Mouse (Mus musculus) heart, postnatal 4 days (tissue): ENCODE results near the gene Pxn. TPM values are rescaled to one million over a fixed set of nuclear protein-coding genes. Genes with fewer than 3 reads are reported as not detected.
A peak's percentile ranks its signal among the peaks of the same experiment; 100 is the strongest.

Experiments
- DNase-seq: peaks from one replicate; pipeline ENCODE4 v3.0.0; 2021
- total RNA-seq, 2 experiments: library from RNA; stranded (reverse); gene quantifications; 2 replicates each; pipeline ENCODE4 v1.2.3; 2021

Gene Pxn
- 10 to 100 TPM; 62.9 to 66.0 TPM for total RNA-seq

DNA sequence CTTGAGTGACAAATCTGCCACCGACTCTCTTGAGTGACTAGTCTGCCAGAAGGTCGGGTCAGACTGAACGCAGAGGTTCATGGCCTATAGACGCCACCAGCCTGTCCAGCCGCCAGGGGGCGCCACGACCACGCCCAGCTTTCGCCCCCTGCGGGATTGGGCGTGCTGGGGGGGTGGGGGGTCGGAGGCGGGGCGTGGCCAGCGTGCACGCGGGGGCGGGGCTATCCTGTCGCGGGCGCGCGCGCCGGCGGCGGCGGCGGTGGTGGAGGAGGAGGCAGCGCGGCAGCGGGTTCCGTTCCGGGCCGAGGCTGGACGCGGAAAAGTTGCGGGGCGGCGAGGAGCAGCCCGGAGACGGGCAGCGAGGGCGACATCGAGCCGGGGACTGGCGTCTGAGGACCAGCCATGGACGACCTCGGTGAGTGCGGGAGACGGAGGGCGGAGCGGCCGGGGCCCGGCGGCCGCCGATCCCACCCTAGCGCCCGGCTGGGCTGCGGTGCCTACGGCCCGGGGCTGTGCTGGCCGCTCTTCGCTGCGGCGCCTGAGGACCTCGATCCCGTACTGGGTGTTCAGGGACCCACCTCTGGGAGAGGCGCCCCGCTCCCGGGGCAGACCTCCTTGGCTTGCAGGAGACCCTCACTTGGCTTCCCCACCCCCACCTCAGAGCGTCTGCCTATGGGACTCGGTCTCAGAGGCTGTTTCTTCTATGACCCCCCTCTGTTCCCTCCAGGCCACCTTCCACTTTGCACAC is at the start of gene Pxn:
TSS of gene Pxn (plus strand) at position 223 of the 748 bp plus-strand sequence.
- peak; percentile 97 for DNase-seq

DNA sequence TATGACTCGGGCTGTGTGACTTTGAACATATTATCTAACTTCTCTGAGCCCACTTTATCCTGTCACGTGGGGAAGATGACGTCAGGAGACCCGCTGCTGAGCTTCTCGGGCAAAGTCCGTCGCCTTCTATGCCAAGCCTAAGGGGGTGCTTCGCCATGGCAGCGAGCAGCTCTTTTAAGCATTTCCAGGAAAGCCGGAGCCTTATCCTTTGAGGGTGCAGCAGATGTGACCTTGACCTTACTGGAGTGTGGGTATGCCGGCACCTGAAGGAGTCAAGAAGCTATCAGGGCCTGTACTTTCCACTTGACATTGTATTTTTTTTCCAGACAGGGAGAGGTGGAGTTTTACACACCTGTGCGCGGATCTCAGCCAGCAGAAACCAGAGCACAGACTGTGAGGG is 47.6 kb upstream of the Pxn start:
- DNase-seq = no peak

DNA sequence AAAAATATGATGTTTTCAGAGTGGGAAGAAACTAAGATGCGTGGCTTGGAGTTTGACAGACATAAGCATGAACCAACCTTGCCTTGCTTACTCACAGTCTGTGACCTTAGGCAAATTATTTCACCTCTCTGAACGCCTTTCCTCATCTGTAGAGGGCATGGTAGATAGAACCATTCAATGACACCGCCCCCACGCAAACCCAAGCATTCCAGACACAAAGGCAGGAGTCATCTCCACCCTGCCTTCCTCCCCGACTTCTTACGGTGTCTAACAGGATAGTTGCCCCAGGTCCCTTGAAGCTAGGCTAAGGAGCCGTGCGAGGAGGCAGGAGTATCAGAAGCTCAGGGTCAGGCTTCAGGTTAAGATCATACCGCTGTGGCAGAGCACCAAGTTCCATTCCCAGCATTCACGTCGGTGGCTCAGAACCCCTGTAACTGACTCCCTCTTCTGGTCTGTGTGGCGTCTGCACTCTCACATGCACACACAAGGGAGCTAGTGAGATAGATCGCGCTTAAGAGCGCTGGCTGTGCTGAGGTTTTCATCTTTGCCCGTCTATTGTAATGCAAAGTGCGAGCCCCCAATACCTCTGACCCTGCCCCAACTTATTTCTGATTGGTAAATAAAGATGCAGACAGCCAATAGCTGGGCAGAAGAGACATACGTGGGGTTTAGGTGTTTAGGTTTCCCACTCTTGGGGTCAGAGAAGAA is 41.9 kb upstream of the Pxn start:
- DNase-seq = no peak

DNA sequence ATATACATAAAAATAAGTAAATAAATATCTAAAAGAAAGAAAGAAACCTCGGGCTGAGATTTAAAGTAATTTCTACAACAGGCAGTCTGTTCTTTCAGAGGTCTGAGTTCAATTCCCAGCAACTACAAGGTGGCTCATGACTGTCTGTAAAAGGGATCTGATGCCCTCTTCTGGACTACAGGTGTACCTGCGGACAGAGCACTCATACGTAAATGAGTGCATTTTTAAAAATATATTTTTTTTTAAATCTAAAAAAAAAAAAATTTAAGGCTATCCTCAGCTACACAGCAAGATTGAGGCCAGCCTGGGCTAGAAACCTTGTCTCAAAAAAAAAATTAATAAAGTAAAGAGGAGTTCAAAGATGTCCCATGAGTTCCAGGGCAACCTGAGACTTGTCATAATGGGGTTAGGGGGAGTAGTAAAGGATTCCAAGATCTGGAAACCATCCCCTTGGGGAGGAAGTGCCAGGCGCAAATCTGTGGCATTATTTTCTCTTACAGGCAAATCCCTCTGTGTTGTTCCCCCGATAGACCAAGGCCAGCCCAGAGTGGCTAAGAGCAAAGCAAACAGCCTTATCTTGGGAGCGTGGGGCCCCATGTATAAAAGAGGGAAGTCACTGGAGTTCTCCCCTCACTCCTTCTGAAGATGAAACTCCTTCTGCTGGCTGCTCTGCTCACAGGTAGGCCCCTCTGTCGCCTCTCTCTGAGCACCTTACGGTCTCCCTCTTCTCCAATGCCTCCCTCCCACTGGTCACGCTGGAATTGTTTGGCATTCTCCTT is 40.6 kb upstream of the Pxn start, which contains the start of gene Pla2g1b:
TSS of gene Pla2g1b (plus strand) at position 621 of the 779 bp plus-strand sequence.
- DNase-seq = no peak

DNA sequence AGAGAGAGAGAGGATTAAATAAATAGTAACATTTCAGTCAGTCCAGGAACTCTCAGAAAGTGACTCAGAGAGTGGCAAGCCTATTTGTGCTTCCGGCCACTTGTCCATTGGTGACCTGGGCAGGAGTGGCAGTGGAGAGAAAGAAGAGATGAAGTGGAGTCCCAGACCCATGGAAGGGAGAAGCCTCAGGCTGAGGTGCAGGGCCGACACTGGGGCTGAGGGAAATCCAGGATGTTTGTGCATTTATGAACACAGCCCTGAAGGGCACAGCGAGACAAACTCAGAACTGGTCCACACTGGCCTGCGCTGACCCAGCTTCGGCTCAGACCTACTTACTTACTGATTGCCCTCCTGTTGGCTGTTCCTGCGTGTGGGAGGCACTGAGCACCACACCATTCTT is 36.7 kb upstream of the Pxn start:
- no peak for DNase-seq

DNA sequence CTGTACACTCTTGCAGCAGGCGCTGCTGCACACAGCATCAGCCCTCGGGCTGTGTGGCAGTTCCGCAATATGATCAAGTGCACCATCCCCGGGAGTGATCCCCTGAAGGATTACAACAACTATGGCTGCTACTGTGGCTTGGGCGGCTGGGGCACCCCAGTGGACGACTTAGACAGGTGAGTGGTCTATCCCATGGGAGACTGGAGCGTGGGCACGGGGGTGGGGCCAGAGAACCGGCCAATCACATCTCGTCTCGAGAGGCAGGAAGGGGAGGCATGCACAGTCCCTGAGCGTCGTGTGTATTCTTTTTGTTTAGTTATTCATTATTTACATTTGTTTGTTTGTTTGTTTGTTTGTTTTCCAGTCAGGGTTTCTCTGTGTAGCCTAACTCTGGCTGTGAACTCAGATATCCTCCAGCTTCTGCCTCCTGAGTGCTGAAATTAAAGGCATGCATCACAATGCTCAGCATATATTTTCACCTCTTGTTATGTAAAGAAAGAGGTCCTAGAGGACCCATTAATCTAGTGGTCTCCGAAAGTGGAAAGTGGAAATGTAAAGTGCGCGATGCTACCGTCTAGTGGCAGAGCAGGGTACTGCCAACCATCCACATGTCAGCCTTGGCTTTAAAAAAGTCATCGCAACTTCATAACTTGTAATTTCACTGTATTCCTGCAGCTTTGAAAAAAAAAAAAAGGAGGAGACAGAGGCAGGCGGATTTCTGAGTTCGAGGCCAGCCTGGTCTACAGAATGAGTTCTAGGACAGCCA is 35.5 kb upstream of the Pxn start:
- peak; percentile 70 for DNase-seq

DNA sequence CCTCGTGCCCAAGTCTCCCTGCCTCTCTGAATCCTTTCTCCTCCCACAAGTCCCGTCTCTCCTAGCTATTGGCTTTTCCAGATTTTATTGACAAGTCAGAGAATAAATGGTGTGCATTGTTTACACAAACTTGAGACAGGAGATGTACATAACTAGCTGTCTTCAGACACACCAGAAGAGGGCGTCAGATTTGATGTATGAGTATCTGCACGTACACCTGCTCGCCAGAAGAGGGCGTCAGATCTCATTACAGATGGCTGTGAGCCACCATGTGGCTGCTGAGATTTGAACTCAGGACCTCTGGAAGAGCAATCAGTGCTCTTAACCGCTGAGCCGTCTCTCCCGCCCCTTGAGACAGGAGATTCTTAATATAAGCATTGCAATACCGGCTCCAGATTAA is 33.3 kb upstream of the Pxn start:
- no peak for DNase-seq

DNA sequence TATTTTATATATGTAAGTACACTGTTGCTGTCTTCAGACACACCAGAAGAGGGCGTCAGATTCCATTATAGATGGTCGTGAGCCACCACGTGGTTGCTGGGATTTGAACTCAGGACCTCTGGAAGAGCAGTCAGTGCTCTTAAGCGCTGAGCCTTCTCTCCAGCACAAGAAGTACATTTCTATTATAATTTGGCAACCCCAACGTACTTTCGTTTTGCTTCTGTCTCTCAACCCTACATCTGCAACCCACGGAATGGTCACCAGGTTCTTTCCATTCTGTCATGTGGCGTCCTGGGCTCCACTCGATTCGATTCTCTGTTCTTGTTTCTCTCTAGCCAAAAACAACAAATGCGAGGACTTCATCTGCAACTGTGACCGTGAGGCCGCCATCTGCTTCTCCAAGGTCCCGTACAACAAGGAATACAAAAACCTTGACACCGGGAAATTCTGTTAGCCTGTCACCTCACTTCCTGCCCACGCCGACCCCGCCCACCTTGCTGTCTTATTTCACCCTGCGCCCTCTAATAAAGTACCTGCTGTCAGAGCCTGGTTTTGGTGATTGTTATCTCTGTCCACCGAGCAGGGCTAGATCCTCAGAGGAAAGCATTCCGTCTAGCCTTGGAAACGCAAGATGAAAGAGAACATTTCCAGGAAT is 32.2 kb upstream of the Pxn start:
- no peak for DNase-seq

DNA sequence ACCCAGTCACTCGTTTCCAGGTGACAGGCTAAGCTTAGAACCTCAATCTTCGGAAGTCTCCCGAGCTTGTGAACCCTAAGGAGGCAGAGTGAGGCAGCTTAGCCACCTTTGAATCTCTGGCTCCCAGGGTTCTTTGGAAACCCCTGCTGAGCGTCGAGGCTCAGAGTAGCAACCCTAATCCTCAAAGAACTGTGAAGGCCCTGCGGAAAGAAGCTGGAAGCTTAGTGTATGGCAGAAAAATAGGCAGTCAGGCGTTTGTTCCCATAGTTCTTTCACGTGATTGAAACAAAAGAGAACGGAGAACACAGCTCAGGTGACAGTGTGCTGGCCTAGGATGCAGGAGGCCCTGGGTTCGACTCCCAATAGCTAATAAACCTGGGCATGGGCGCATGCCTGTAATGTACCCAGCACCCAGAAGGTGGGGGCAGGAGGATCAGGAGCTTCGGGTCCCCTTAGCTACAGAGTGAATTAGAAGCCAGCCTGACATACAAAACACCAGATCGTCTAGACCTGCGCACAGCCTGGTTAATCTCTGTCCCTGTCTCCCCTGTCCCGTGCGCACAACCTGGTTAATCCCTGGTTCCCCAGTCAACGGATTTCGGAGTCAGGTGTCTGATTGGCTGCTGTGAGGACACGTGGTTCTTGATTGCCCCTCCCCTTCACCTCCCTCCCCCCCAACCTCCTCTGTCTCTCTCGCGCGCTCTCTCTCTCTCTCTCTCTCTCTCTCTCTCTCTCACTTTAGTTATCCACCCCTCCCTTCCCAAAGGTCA is 31.0 kb upstream of the Pxn start:
- peak; percentile 46 for DNase-seq

DNA sequence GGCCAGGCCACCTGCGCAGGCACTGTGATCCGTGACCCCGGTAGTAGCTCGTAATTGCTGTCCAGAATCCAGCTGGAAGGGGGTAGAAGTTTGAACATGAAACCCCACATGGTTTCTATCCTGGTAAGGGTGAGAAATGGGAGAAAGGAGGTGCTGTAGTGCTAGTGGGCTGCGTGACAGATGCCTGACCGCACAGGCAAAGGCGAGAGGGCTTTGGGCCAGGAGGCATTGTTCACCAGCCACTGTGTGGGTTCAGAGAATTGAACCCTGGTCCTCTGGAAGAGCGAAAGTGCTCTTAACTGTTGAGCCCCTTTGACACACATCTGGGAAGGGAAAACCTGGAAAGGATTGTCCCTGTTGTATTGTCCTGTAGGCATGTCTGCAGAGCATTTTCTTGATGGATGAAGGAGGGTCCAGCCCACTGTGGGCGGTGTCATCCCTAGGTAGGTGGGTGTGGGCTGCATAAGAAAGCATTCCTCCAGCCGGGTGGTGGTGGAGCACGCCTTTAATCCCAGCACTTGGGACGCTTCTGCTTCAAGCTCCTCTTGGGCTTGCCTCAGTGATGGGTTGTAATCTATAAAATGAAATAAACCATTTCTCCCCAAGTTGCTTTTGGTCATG is 30.3 kb upstream of the Pxn start:
- no peak for DNase-seq

DNA sequence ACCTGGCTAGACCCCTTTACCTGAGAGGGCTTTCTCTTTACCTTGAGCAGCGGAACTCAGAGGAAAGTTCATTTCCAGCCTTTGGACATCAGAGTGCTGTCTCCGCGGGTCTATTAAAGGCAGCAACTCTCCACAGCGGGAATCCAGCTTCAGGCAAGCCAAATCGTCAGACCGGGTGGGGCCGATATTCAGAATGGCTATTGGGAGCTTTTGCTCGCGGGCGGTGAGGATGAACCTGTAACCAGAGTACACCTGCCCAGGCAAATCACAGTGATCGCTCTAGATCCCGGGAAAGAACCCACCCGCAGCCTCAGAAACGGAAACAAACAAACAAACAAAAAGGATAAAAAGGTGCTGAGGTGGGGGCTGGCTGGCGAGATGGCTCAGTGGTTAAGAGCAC is 26.9 kb upstream of the Pxn start:
- no peak for DNase-seq

DNA sequence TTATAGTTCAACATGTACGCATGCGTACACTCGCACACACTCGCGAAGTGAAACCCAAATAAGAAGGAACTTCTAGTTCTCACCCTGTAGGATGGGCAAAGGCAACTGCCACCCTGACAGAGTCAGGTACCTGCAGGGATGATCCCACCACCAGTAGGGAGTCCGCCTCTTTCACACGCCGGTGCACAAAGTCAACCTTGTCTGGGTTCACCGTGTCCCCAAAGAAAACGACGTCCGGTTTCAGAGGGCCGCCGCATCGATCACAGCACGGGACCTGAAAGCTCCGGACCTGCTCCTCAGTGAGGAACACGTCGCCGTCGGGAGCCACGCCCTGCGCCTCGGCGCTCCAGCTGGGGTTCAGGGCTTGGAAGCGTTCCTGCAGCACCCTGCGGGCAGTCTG is 26.4 kb upstream of the Pxn start:
- DNase-seq = no peak

DNA sequence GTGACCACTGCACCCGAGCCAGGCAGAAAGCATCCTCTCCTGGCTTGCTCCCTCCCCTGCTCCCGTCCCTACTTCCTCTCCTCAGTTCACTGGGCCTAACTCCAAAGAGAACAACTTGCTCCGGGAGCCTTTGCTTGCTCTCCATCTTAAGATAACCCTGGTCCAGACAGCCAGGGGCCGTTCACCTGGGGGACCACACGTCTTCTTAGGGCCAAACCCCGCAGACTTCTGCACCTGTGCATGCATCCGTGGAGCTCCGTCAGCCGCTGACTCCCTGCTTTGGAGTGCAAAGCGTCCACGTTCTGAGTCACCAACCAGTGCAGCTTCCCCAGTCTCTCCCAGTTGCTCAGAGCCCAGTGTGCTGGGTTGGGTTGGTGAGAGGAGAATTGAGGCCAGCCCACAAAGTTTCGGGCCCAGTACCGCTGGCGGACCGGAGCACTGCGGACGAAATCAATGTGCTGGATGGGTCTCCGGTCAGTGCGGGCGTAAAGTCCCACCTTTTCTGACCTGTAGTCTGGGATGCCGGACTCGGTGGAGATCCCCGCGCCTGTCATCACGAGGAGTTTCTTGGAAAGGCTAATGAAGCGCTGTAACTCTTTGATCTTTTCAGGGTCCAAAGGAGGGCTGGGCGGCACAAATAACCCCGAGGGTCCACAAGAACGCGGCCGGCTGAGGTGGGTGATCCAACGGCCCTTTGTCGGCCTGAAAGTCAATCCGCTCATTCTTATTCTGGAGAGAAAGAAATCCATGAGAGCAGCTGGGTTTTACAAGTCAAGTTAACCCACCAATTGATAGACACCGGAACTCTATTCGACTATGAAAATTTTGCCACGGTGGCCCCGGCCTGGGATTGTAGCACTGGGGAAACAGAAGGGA is 23.8 kb upstream of the Pxn start:
- no peak for DNase-seq

DNA sequence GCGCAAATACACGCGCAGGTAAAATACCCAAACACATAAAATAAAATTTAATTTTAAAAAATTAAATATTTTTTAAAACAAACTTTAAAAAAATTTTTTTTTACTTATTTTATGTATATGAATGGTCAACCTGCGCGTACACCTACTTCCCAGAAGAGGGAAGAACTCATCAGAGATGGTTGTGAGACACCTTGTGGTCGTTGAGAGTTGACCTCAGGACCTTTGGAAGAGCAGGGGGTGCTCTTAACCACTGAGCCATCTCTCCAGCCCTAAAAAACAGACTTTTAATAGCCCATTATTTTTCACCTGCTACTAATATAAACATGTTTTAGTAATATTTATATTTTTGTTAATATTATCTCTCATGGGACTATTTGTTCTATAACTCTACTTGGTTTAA is 23.1 kb upstream of the Pxn start:
- DNase-seq = no peak

DNA sequence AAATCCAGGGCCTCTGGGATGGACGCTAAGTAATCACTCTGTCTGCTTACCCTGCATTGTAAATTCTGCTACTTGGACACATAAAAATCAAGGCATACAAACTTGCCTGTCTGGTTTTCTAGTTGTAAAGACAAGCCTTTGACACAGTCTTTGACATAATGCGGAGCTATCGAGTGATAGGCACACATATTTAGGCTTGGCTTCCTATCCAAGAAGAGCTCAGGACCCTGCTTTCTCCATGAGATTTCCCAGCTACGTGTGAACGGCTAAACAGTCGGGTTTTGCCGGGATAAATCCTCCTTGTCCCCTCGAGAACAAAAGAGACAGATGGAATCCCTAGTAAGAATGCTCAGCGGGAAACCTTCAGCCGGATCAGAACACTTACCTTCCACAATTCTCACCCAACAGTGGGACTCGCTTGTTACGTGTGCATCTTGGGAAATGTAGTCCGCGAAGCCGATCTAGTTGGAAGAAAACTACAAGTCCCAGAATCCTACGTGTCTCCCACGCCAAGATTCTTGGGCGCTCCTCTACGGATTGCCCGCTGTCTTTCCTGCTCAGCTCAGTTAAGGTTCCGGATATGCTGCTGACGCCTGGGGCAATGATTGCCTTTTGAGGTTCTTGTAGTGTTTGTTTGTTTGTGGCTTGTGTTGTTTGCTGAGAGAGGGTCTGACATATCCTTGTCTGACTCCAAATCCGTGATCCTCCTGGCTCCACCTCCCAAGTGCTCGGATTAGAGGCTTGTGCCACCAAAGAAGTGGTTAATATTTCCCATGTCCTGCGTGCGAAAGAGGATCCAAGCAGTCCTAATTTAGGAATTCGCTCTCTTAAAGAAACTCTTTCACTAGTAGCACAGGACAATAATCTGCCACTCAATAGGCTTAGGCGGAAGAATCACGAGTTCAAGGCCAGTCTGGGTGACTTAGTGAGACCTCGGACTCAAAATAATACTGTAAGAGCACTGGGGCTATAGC is 22.2 kb upstream of the Pxn start, which contains the start of gene Sirt4:
TSS of gene Sirt4 (minus strand) at position 779 of the 974 bp plus-strand sequence.
- DNase-seq = peak; percentile 82

DNA sequence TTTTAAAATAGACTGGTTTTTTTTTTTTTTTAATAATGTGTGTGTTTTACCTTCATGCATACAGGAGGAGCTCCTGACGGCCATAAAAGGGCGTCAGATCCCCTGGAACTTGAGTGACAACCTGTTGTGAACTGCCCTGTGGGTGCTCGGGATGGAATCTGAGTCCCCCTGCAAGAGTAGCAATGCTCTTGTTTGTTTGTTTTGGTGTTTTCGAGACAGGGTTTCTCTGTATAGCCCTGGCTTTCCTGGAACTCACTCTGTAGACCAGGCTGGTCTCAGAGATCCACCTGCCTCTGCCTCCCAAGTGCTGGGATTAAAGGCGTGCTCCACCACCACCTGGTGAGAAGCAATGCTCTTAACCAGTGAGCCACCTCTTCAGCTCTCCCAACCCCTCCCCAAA is 21.5 kb upstream of the Pxn start:
- no peak for DNase-seq

DNA sequence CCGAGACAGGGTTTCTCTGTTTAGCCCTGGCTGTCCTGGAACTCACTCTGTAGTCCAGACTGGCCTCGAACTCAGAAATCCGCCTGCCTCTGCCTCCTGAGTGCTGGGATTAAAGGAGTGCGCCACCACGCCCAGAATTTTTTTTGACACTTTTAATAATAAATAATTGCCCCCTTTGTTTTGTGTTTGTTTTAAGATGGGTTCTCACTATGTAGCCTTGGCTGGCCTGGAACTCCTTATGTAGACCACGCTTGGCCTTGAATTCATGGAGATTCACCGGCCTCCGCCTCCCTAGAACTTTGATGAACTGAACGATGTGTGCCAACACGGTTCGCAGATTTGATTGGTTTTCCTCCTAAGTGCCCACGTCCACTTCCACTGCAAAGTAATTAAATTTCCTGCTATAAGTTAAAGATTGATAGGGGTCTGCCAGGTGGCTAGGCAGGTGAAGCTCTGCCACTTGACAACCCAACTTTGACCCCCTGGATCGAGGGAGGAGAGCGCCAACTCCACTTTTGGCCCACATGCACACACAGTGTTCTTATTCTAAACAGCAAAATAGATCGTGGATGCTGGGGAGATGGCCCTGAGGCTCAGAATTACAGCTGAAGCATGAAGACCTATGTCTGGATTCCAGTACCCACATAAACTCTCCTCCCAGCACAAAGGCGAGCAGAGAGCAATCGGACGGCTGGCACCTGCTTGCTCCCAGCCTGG is 20.8 kb upstream of the Pxn start:
- no peak for DNase-seq

DNA sequence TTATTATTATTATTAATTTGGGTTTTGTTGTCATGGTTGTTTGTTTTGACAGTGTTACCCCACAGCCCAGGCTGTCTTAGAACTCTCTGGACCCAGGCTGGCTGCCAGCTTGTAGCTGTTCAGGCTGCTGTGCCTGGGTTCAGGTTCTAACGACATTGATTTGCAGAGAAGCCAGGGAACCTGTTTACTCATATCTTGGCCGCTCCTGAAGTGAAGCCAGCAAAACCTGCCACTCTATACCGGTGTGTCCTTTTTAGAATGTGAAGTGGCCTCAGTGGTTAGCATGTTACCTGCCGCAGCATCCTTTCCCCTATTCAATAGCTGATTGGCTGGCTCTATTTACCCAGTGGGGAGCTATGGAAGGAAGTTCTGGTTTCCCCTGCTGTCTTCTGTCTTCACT is 19.8 kb upstream of the Pxn start:
- no peak for DNase-seq
